Mouse (Mus musculus): ENCODE results near the gene Fbln1.

- TF ChIP-seq CTCF (IDR thresholded peaks at IDR 0.05; ENCODE audit: control insufficient read depth, insufficient read depth, insufficient replicate concordance, low read depth, low read length) = peak; percentile 35; the same call in 1 of the 2 replicates
- TF ChIP-seq POLR2A (IDR thresholded peaks at IDR 0.05; ENCODE audit: control insufficient read depth, low read depth, low read length) = no peak
Measured at GRCm38 (mm10) chr15:85249252-85249651, 43.5 kb downstream of the Fbln1 start.

Data from testis, adult 2 months (tissue).